Mouse (Mus musculus) kidney, adult 2 months (tissue): ENCODE measurements at regions not wholly inside any gene's neighbourhood (a gene's known extent, or its start where the extent isn't known, plus 50 kb on each side); places are given as distances from the start of the nearest gene placed in this dataset.

Experiments
- DNase-seq: peaks from one replicate; pipeline ENCODE4 v3.0.0; 2021
- H3K27ac ChIP-seq: fragments of 200-500 bp; 2 replicates; pipeline ENCODE4 v1.5.1; 2012; ENCODE audit warnings: low read depth, low read length, control low read depth, inconsistent platforms; ENCODE audit not compliant: insufficient read depth
- H3K27me3 ChIP-seq: fragments of 200-500 bp; replicated peaks from 2 replicates; pipeline ENCODE4 v1.6.1; 2012; ENCODE audit warnings: mild to moderate bottlenecking, moderate library complexity, low read length, inconsistent platforms; ENCODE audit not compliant: control insufficient read depth, insufficient read depth
- H3K36me3 ChIP-seq: fragments of 200-500 bp; 2 replicates; pipeline ENCODE4 v1.6.1; 2012; ENCODE audit warnings: mild to moderate bottlenecking, moderate library complexity, low read length, inconsistent platforms; ENCODE audit not compliant: control insufficient read depth, insufficient read depth
- H3K4me1 ChIP-seq: fragments of 200-500 bp; 2 replicates; pipeline ENCODE4 v1.6.1; 2011; ENCODE audit warnings: low read length; ENCODE audit not compliant: control insufficient read depth, insufficient read depth
- H3K4me3 ChIP-seq: fragments of 200-500 bp; 2 replicates; pipeline ENCODE4 v1.5.1; 2011; ENCODE audit warnings: mild to moderate bottlenecking, low read depth, low read length, control low read depth; ENCODE audit not compliant: insufficient read depth
- CTCF ChIP-seq: fragments of 200-500 bp; conservative IDR thresholded peaks from 2 replicates; pipeline ENCODE4 v1.5.1; 2011; ENCODE audit warnings: low read depth, mild to moderate bottlenecking, control low read depth, low read length, moderate library complexity, mixed read lengths; ENCODE audit not compliant: insufficient read depth, insufficient read length
- POLR2A ChIP-seq: fragments of 200-500 bp; IDR thresholded peaks from one replicate; pipeline ENCODE4 v1.6.1; 2011; ENCODE audit warnings: low read depth, low read length, control low read depth
- WGBS: fragments of 180-500 bp; shearing (Covaris S2); methylation state at CpG from one replicate; pipeline ENCODE4 v1.1.7; 2018; 5-methylcytosine and 5-hydroxymethylcytosine counted together

DNA sequence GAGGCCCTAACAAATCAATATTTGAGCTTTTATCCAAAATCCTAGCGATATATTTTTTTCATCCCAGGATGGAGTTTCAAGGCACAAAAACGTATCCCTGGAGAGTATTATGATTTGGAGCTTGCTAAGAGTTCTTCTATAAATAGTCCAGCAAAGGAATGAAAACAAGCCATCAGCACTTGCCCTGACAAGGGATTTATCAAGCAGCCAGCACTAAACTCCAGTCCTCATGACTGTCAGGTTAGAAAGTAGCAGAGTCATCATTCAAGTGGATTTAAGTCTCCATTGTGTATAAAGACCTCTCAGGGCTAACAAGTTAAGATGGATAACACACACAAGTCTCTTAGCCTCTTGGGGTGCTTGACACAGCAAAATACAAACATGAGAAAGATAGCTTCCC is 148.6 kb upstream of the Ust start:
- TF ChIP-seq CTCF (no peak), POLR2A (no peak)
- WGBS: 55% methylated on average over 2 of the region's 2 CpGs
- H3K4me1 ChIP-seq: no peaks in the 10 kb centered on the region
- no peak overlapping the region for H3K4me3 ChIP-seq
- no peaks in the 10 kb centered on the region for H3K36me3 ChIP-seq
- DNase-seq: no peak
- no peak overlapping the region for H3K27ac ChIP-seq
- no peaks in the 10 kb centered on the region for H3K27me3 ChIP-seq

DNA sequence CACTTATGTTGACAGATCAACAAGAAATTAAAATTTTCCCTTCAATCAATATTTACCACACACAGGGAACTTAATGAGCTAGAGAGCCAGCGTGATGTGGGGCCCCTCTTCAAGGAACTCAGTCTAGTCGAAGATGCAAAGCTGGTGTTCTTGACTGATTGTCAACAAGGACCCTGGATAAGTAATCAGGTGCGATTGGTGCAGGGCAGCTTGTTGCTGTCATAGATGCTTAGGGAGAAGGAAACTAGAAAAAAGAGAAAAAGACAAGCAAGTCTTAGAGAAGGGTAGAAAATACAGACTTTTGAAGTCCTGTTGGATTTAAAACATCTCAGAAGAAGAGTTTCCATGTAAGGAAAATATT is 140.3 kb upstream of the Ust start:
- Histone ChIP-seq H3K36me3 (no peaks in the 10 kb centered on the region), H3K27ac (no peak overlapping the region), H3K4me3 (no peak overlapping the region), H3K27me3 (no peaks in the 10 kb centered on the region), H3K4me1 (no peaks in the 10 kb centered on the region)
- no peak for TF ChIP-seq CTCF
- TF ChIP-seq POLR2A: no peak
- 80% methylated on average over 3 of the region's 3 CpGs for WGBS
- DNase-seq: no peak

DNA sequence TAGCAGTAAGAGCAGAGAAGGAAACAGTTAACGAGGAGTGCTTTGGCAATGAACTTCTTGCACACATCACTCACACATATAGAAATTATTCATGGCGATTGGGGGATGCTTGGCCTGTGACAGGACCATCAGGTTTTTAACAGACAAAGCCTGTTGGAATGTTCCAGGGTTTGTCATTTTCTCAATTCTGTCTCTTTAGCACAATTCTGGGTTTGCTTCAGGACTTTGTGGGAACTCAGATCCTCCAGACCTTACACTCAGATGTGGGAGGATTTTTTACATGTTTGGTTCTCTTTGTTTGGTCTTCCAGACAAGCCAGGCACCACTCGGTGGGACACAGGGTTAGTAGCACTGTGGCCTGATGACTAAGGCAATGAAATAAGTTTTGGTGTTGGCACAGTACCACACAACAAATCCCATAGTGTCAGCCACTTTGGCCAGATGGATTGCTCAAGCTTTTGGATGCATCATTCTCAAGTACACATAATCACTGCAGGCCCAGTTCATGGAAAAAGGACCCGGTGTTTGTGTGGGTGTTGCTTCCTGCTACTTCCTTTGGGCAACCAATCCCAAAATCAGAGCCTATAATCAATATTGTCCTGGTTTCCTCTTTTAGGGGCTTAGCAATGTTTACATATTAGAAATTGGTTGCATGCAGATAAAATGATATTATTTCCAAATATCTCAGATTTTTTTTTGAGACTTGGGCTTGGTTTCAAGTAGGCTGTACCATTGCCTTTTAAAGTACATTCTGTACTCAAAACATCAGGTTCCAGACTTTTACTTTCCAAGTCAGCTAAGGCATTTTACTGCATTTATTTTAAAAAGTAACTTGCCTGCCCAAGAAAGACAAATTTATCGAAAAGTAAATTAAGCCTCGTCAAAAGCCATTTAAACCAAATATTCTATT is 139.7 kb upstream of the Ust start:
- Histone ChIP-seq H3K27me3 (no peaks in the 10 kb centered on the region), H3K4me3 (no peak overlapping the region), H3K36me3 (no peaks in the 10 kb centered on the region), H3K4me1 (no peaks in the 10 kb centered on the region), H3K27ac (no peak overlapping the region)
- DNase-seq: peak; percentile 10
- WGBS: 84% methylated on average over 6 of the region's 6 CpGs
- TF ChIP-seq POLR2A: no peak
- TF ChIP-seq CTCF: no peak

DNA sequence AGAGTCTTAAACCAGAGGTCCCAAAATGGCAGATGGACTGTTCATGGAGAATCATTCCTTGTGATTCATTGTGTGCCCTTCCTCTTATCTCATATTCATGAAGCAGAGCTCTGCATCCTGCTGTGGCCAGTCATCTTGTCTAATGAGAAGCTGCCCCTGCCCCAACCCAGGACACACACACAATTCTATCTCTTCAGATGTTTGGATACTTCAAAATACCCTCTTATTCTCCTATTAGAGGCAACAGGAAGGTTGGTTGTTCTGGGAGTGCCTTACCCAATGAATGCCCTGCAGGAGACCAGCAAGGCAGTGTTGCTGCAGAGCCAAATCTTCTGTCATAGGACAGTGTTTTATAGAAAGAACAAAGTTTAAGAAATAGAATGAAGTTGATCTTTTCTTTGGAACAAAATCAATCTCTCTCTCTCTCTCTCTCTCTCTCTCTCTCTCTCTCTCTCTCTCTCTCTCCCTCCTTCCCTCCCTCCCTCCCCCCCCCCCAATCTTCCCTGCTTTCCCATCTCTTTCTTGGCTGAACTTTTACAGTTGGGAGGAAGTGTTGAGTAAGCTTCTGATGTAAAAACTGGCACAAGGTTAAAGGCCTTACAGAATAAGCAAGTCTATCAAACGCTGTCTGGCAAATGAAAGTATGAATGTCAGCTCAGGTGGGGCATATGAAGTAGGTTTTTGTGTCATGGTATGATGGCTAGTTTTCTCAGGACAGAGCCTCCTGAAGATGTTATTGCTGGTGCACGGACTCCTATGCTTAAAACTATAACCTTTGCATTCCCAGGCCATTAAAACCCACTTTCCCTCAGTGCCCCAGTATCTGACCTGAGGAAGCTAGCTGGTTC is 138.8 kb upstream of the Ust start:
- Histone ChIP-seq H3K27me3 (no peaks in the 10 kb centered on the region), H3K27ac (no peak overlapping the region), H3K4me1 (no peaks in the 10 kb centered on the region), H3K36me3 (no peaks in the 10 kb centered on the region), H3K4me3 (no peak overlapping the region)
- 78% methylated on average over 2 of the region's 2 CpGs for WGBS
- no peak for TF ChIP-seq POLR2A
- DNase-seq: no peak

DNA sequence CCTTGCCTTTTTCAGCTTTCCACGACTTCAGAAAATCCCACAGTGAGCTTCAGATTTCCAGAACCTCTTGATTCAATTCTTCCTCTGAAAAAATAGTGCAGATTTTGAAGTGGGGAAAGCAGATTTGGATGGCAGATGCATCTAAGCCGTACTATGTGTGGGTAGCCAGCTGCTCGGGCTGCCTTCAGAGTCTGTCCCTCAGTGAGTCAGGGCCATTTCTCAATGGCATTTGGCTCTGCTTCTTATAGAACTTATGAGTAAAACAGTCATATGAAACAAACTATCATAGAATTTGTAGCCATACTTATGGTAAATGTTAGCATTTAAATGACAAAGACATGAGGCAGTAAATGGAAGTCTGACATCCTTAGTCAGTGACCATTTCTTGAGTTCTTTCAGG is 135.0 kb upstream of the Ust start:
- Histone ChIP-seq H3K27ac (no peak overlapping the region), H3K27me3 (no peaks in the 10 kb centered on the region), H3K4me1 (no peaks in the 10 kb centered on the region), H3K36me3 (no peaks in the 10 kb centered on the region), H3K4me3 (no peak overlapping the region)
- TF ChIP-seq POLR2A: no peak
- no peak for TF ChIP-seq CTCF
- WGBS: 86% methylated on average over 3 of the region's 3 CpGs
- DNase-seq: no peak

DNA sequence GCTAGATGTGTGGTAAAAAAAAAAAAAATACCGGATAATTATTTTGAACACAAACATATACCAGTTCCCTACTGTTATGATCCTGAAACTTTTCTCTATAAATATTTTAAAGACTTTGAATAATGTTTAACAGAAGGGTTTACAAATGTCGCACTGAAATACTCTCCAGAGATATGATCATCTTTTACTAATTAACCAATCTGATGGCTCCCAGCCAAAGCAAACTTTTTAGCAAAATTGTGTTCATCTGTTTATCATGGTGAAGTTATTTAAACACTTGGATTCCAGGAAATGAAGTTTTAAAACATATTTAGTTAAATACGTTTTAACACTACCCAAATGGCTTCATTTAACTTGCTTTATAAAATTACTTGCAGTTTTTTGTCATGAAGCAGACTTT is 123.6 kb upstream of the Ust start:
- H3K36me3 ChIP-seq: no peaks in the 10 kb centered on the region
- H3K27me3 ChIP-seq: no peaks in the 10 kb centered on the region
- 0 out of 2 replicates have a peak, but pooled peaks cover 3% of the 10 kb centered on the region for H3K4me1 ChIP-seq
- no peak overlapping the region for H3K27ac ChIP-seq
- WGBS: 32% methylated on average over 3 of the region's 3 CpGs
- no peak overlapping the region for H3K4me3 ChIP-seq
- peak; percentile 54 for DNase-seq
- TF ChIP-seq POLR2A (no peak), CTCF (no peak)

DNA sequence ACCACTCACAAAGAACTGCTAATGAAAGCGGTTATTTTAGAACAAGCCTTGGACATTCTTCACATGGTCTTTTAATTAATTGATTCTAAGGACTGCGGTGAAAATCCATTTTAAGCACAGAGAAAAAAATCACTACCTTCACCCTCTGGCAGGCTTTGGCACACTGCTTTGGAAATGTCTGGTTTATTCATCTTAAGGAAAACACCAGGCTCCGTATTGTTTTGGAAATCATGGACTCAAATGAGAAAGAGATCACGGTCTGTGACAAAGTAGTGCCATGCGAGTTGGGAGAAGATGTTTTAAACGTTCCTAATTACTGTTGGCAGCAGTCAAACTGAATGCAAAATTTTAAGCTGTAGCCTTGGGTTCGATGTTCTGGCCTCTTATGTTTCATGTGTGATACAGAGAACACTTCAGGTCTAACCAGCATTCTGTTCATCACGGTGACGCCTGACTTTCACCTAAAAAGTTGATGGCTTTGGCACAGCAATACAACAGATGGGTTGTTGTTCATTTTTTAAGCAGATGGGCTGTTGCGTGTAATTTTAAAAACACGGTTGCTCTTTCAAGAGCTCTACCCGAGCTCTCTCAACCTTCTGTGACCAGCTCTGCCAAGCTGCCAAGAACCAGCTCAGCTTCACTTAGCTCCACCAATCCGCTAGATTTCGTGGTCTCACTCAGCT is 105.7 kb upstream of the Ust start:
- Histone ChIP-seq H3K4me1 (no peaks in the 10 kb centered on the region), H3K4me3 (no peak overlapping the region), H3K36me3 (no peaks in the 10 kb centered on the region), H3K27me3 (no peaks in the 10 kb centered on the region), H3K27ac (no peak overlapping the region)
- 88% methylated on average over 14 of the region's 14 CpGs for WGBS
- no peak for DNase-seq
- TF ChIP-seq POLR2A: no peak
- no peak for TF ChIP-seq CTCF
